Mouse (Mus musculus) induced T-regulatory cell, adult 2 months (primary cell): ENCODE measurements around the gene Dlx6.

Source experiments
- DNase-seq: peaks from one replicate; pipeline ENCODE4 v3.0.0-alpha.2; 2012; ENCODE audit warnings: low read depth

The Dlx6 gene

GRCm38 (mm10) chr6:6859950-6860410, 3.2 kb upstream of the Dlx6 start:
- DNase-seq = no peak

DNA sequence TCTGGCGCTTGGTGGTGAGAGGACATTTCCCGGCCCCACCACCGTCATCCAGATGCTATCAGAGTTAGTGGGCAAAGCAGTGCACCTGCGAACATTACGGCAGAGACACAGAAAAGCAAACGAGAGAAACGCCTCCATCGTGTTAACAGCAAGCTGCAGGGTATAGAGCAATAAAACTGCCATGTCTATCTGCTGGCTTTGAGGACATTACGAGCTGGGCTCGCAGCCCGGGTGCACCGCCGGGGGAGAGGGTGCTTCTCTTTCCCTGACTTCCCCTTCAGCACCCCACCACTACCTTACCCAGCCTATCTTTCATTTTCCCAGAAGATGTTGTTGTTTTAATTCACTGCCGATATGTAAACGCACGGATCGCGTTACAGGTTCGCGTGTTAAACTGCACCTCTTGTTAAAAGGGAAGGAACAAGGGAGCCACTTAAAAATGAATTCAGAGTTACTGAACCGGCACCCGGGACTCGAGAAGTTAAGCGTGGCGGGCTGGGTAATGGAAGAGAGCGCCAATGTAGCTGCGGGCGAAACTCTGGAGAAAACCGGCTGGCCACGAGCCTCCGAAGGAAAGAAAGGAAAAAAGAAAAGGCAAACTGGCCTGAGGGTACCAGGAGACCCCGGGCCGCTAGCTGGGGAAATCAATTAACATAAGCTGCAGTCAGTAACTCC, 2.6 kb upstream of the Dlx6 start:
- DNase-seq = peak; percentile 32

- no peak for DNase-seq
Observed at GRCm38 (mm10) chr6:6861086-6861797, 1.9 kb upstream of the Dlx6 start.

GRCm38 (mm10) chr6:6861798-6862428, 1.2 kb upstream of the Dlx6 start:
- DNase-seq = no peak

- DNase-seq = peak; percentile 22
Observed at GRCm38 (mm10) chr6:6862611-6863010, 523 bp upstream of the Dlx6 start.

DNA sequence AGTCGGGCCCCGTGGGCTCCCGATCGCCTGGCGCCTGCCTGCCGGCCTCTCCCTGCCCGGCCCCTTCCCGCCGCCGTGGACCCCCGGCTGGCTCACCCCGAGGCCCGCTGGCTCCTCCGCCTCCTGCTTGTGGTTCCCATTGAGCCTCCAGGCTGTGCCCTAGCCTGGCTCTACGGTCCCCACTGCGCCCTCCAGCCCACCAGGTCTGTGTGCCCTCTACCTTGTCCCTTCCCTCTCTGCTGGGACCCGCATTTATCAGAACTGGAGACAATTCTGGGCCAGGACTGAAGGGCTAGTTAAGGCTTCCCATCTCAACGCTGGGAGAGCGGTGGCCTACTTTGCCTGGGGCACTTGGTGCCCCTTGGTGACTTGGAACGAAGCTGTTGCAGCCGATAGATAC, 821 bp downstream of the Dlx6 start:
- DNase-seq = no peak

DNA sequence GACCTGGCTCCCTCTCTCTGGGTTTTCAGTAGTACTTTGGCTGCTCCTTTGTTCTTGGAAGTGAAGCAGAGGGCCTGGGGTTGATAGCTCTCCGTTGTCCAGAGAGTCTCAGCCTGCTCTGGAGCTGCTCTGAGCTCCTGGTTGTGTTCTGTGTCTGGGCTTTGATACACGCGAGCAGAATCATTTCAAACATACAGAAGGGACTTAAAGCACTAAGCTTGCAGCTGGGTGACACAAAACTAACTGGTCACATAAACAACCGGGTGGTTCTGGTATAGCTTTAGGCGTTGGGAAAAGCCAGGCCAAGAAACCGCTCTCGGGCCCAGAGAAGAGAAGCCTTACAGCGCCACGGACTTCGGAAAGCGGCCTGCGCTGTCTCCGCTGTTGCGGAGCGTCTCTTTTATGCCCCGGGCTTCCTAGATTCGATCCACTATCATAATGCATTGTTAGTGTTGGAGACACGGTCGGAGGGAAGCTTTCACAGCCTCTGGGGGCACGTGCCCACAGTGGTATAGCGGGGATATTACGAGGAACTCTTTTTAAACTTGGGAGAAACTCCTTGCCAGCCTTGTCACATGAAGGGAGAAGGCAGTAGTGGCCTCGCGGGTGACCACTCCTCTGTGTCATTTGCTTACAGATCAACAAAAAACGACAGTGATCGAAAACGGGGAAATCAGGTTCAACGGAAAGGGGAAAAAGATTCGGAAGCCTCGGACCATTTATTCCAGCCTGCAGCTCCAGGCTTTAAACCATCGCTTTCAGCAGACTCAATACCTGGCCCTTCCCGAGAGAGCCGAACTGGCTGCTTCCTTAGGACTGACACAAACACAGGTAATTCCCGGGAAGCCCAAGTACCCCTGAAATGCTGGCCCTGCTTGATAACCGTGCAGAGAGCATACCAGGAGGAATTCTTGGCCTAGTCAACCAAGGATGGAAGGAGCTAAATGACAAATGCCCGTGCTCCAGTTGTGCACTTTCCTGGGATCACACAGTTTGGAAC, 1.6 kb downstream of the Dlx6 start:
- no peak for DNase-seq

DNA sequence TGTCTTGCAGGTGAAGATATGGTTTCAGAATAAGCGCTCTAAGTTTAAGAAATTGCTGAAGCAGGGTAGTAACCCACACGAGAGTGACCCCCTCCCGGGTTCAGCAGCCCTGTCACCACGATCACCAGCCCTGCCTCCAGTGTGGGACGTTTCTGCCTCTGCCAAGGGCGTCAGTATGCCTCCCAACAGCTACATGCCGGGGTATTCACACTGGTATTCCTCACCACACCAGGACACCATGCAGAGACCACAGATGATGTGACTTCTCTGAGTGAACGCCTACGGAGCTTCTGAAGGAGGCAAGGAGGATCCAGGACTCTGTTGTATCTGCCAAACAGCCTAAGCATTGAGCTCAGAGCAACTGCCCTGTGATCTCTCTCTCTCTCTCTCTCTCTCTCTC, 3.9 kb downstream of the Dlx6 start:
- no peak for DNase-seq

DNA sequence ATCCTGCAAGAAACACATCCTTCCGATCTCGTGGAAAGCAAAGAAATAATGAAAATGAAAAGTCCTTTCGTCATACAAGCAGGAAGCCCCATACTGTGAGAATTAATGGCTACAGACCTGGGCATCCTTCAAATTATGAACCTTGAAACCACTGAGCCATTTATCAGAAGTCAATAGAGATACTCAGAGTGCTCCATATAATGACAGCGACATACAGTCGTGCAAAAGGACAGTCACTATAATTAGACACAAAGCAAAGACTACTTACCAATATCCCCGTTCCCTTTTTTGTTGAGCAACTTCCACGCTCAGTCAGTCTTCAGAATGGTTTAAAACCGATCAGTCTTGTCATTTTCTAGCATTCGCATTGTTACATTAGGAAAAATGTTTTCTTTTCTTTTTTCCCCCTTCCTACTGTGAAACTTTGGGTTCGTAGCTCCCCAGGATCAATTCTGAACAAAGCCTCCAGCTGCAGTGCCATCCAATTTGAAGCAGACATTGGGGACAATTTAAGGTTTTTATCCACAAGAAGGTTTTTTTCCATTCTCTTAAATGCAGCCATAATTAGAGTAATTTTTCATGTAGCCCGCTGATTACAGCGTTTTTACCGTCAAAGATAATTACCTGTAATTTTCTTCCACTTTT, 6.0 kb downstream of the Dlx6 start:
- DNase-seq = no peak

GRCm38 (mm10) chr6:6869961-6870800, 7.0 kb downstream of the Dlx6 start:
- DNase-seq = no peak

- DNase-seq = no peak
Observed at GRCm38 (mm10) chr6:6870876-6871420, 7.8 kb downstream of the Dlx6 start.

DNA sequence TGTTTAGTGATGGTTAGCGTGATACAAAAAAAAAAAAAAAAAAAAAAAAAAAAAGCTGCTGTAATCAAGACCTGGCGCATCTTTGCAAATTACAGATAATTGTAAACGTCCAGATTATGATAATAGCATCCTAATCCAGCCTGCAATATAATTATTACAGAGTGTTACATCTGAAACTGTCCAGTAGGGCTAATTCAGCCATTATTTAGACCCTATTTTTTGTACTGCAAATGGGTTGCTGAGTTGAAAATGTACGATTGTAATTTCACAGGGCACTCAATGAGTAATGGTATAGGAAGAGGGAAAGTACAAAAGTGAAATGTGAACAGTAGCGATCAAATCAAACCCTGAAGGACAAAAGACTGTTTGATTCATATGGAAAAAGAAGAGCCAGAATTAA, 8.6 kb downstream of the Dlx6 start:
- DNase-seq = no peak

- DNase-seq = no peak
Observed at GRCm38 (mm10) chr6:6872873-6873272, 9.7 kb downstream of the Dlx6 start.

GRCm38 (mm10) chr6:6873476-6874072, 10.4 kb downstream of the Dlx6 start:
- no peak for DNase-seq

DNA sequence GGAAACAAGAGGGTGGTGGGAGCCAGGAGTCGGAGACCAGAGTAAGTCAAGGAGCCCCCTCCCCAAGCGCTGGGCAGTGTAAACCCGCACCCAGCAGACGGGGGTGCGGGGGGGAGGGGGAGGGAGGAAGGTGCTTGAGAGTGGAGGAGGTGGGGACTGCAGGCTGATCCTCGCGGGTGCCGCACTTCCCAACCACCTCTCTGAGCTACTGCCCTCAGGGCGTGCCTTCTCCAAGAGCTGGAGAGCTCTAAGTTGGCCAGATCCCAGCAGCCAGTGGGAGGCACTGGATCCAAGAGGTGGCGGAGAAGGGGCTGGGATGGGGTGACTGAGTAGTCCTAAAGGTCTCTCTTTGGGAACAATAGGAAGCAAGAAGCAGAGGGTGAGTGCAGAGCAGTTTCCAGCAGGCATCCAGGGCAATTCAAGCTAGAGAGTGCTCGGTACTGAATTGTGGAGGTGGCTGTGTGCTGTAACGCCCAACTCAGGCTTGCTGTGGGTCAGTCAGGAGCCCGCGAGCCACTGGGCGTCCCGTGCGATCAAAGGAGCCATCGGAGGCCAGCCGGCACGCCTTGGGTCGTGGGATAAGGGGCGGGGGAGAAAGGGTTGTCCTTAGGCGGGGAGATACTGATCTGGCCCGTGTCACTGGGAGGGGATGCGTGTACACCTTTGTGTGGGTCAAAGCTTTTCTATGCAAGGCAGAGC, 11.1 kb downstream of the Dlx6 start:
- DNase-seq = no peak

- no peak for DNase-seq
Observed at GRCm38 (mm10) chr6:6875136-6875535, 12.0 kb downstream of the Dlx6 start.

GRCm38 (mm10) chr6:6875676-6876075, 12.5 kb downstream of the Dlx6 start:
- no peak for DNase-seq

GRCm38 (mm10) chr6:6876231-6876630, 13.1 kb downstream of the Dlx6 start:
- no peak for DNase-seq

GRCm38 (mm10) chr6:6876731-6877130, 13.6 kb downstream of the Dlx6 start:
- no peak for DNase-seq
